Comparison of ENCODE assay signal across 16 mouse cellular contexts in genomic region chr1:37098094-37098555, GRCm38 (mm10).
DNase-seq lines count a peak whose midpoint lies in the region; ATAC-seq and TF ChIP-seq lines count a peak whose summit lies in the region.
"Had no signal": no experiment of that assay in that cellular context is flagged by ENCODE, and none has a peak within 500 bp of the region (broad histone marks: within the 10 kb centered on the region; RNA-seq: fewer than 3 reads in every experiment).

No protein-coding gene starts in this region.

- H3K4me1 ChIP-seq in hindbrain, embryonic 12.5 days, result peaks cover 4% of the 10 kb centered on the region; the same call in 1 of the 2 replicates
- peaks cover 13% of the 10 kb centered on the region for H3K4me1 ChIP-seq in hindbrain, embryonic 10.5 days (replicated peaks)
- peaks cover 21% of the 10 kb centered on the region for H3K4me1 ChIP-seq in forebrain, embryonic 16.5 days (replicated peaks; ENCODE audit: control insufficient read depth, insufficient read depth, low read length)
- H3K4me1 ChIP-seq in midbrain, embryonic 13.5 days (replicated peaks), result peaks cover 12% of the 10 kb centered on the region
- no peaks in the 10 kb centered on the region for H3K4me1 ChIP-seq in kidney, adult 2 months (ENCODE audit: control insufficient read depth, insufficient read depth, low read length)

- no peaks in the 10 kb centered on the region for H3K36me3 ChIP-seq in hindbrain, embryonic 12.5 days
- 0 out of 2 replicates have a peak, but pooled peaks cover 2% of the 10 kb centered on the region for H3K36me3 ChIP-seq in hindbrain, embryonic 10.5 days
- H3K36me3 ChIP-seq in forebrain, embryonic 16.5 days (ENCODE audit: control insufficient read depth, insufficient read depth), result no peaks in the 10 kb centered on the region
- H3K36me3 ChIP-seq in midbrain, embryonic 13.5 days, result no peaks in the 10 kb centered on the region
- no peaks in the 10 kb centered on the region for H3K36me3 ChIP-seq in kidney, adult 2 months (ENCODE audit: control insufficient read depth, insufficient read depth, low read length)

- no peak overlapping the region for H3K4me2 ChIP-seq in hindbrain, embryonic 12.5 days (replicated peaks)
- no peak overlapping the region; the same call in 1 of the 2 replicates for H3K4me2 ChIP-seq in forebrain, embryonic 16.5 days (ENCODE audit: low read length)
- H3K4me2 ChIP-seq in midbrain, embryonic 13.5 days (replicated peaks), result no peak overlapping the region
- H3K4me2 ChIP-seq: heart, embryonic 11.5 days had no signal

- no peak for TF ChIP-seq POLR2A in brain, embryonic 14.5 days (IDR thresholded peaks at IDR 0.05; ENCODE audit: borderline replicate concordance, extremely low read depth, insufficient read depth, insufficient read length, poor library complexity, severe bottlenecking)
- no peak for TF ChIP-seq POLR2A in kidney, adult 2 months (IDR thresholded peaks at IDR 0.05; ENCODE audit: low read depth, low read length)

- H3K4me3 ChIP-seq in hindbrain, embryonic 12.5 days, result no peak overlapping the region
- no peak overlapping the region for H3K4me3 ChIP-seq in hindbrain, embryonic 10.5 days
- no peak overlapping the region for H3K4me3 ChIP-seq in forebrain, embryonic 16.5 days (replicated peaks; ENCODE audit: low read length)
- no peak overlapping the region for H3K4me3 ChIP-seq in midbrain, embryonic 13.5 days (replicated peaks)
- H3K4me3 ChIP-seq in kidney, adult 2 months (ENCODE audit: insufficient read depth, low read depth, low read length), result no peak overlapping the region
- H3K4me3 ChIP-seq: erythroblast, embryonic 14.5 days had no signal

- 96% methylated on average over 4 of the region's 4 CpGs for WGBS in hindbrain, embryonic 12.5 days
- WGBS in hindbrain, embryonic 10.5 days, result 95% methylated on average over 4 of the region's 4 CpGs
- 46% methylated on average over 4 of the region's 4 CpGs for WGBS in forebrain, embryonic 16.5 days
- WGBS in midbrain, embryonic 13.5 days, result 96% methylated on average over 4 of the region's 4 CpGs
- 97% methylated on average over 4 of the region's 4 CpGs for WGBS in kidney, adult 2 months

- no peak for TF ChIP-seq CTCF in brain, embryonic 14.5 days (IDR thresholded peaks at IDR 0.05; ENCODE audit: borderline replicate concordance, extremely low read depth, insufficient read depth, insufficient read length)
- no peak for TF ChIP-seq CTCF in kidney, adult 2 months (conservative IDR thresholded peaks at IDR 0.05; ENCODE audit: insufficient read depth, insufficient read length, low read depth, low read length)

- no peaks in the 10 kb centered on the region for H3K27me3 ChIP-seq in hindbrain, embryonic 12.5 days
- no peaks in the 10 kb centered on the region for H3K27me3 ChIP-seq in hindbrain, embryonic 10.5 days (ENCODE audit: insufficient read depth, poor library complexity, severe bottlenecking)
- no peaks in the 10 kb centered on the region for H3K27me3 ChIP-seq in forebrain, embryonic 16.5 days (replicated peaks; ENCODE audit: control insufficient read depth, insufficient read depth, low read length)
- H3K27me3 ChIP-seq in midbrain, embryonic 13.5 days, result no peaks in the 10 kb centered on the region
- no peaks in the 10 kb centered on the region for H3K27me3 ChIP-seq in kidney, adult 2 months (replicated peaks; ENCODE audit: control insufficient read depth, insufficient read depth, low read length)

- 0 out of 2 replicates have a peak overlapping the region, but pooled peaks have one; percentile 23 for H3K27ac ChIP-seq in hindbrain, embryonic 12.5 days
- no peak overlapping the region for H3K27ac ChIP-seq in hindbrain, embryonic 10.5 days
- peak overlapping the region; percentile 88 for H3K27ac ChIP-seq in forebrain, embryonic 16.5 days (ENCODE audit: low read length)
- H3K27ac ChIP-seq in midbrain, embryonic 13.5 days, result peak overlapping the region; percentile 42; the same call in 1 of the 2 replicates
- no peak overlapping the region for H3K27ac ChIP-seq in kidney, adult 2 months (ENCODE audit: insufficient read depth, low read depth, low read length)

- DNase-seq in hindbrain, embryonic 10.5 days (ENCODE audit: low spot score), result no peak
- DNase-seq in brain, embryonic 14.5 days (ENCODE audit: low read depth), result peak; percentile 83
- no peak for DNase-seq in kidney, adult 2 months
- DNase-seq in MN1 (ENCODE audit: low spot score), result no peak
- DNase-seq in spleen, postnatal 4 days (ENCODE audit: low spot score in 2 of 2), result no peak
- DNase-seq: cerebellum, postnatal 25 days; kidney, adult 18-20 months; kidney, postnatal 14 days; lung, adult 18-20 months; lung, postnatal 36 days; thymus, adult 18-20 months had no signal

- no peaks in the 10 kb centered on the region for H3K9me3 ChIP-seq in hindbrain, embryonic 12.5 days (replicated peaks)
- H3K9me3 ChIP-seq in hindbrain, embryonic 10.5 days, result peaks cover 5% of the 10 kb centered on the region; the same call in 1 of the 2 replicates
- 0 out of 2 replicates have a peak, but pooled peaks cover 3% of the 10 kb centered on the region for H3K9me3 ChIP-seq in forebrain, embryonic 16.5 days (ENCODE audit: control insufficient read depth, low read length)
- H3K9me3 ChIP-seq in midbrain, embryonic 13.5 days, result no peaks in the 10 kb centered on the region

- ATAC-seq in hindbrain, embryonic 12.5 days (ENCODE audit: low FRiP score), result no peak
- peak; percentile 50 for ATAC-seq in forebrain, embryonic 16.5 days
- no peak for ATAC-seq in midbrain, embryonic 13.5 days

- H3K9ac ChIP-seq in hindbrain, embryonic 12.5 days, result no peak overlapping the region
- H3K9ac ChIP-seq in forebrain, embryonic 16.5 days (replicated peaks; ENCODE audit: low read depth, low read length), result no peak overlapping the region
- no peak overlapping the region for H3K9ac ChIP-seq in midbrain, embryonic 13.5 days (replicated peaks)

Comparison
In these comparisons a context has a peak if more than half of its experiments do, and no peak if none do; other contexts are left out.
1. H3K27ac ChIP-seq: peak in hindbrain, embryonic 12.5 days (single experiment), forebrain, embryonic 16.5 days (single experiment) and midbrain, embryonic 13.5 days (single experiment); none in hindbrain, embryonic 10.5 days (single experiment) and kidney, adult 2 months (single experiment).